Mouse (Mus musculus): ENCODE measurements around the gene Pacrg. TPM values are rescaled to one million over a fixed set of nuclear protein-coding genes. Genes with fewer than 3 reads are reported as not detected.

The Pacrg gene
- total RNA-seq, 2 experiments from 2014 or later, result 22.9 to 24.3 TPM

DNA sequence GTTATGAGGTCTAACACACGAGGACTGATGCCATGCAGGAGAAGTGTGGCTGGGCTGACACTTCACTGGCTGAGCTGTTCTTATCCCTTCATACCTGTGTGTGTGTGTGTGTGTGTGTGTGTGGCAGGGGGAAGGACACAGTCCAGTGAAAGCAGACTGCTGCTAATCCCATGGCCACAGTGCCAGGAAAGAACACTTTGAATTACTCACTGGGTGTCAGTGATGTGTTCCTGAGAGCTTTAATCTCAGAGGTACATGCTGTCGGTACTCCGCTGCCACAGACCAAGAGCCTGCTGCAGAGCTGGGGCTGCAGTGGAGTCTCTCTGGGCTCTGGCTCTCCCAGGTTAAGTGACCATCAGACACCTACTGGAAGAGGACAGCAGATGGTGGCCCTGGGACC, 290.3 kb downstream of the Pacrg start:
- no peak for DNase-seq (ENCODE audit: low spot score in 2 of 2)
- Histone ChIP-seq H3K27ac (no peak overlapping the region), H3K4me3 (no peak overlapping the region)
- no peak for TF ChIP-seq CTCF (conservative IDR thresholded peaks at IDR 0.05)

GRCm38 (mm10) chr17:10548969-10549368, 291.1 kb downstream of the Pacrg start:
- DNase-seq (ENCODE audit: low spot score in 2 of 2), result no peak
- TF ChIP-seq CTCF (conservative IDR thresholded peaks at IDR 0.05), result no peak
- no peak overlapping the region for H3K27ac ChIP-seq

DNA sequence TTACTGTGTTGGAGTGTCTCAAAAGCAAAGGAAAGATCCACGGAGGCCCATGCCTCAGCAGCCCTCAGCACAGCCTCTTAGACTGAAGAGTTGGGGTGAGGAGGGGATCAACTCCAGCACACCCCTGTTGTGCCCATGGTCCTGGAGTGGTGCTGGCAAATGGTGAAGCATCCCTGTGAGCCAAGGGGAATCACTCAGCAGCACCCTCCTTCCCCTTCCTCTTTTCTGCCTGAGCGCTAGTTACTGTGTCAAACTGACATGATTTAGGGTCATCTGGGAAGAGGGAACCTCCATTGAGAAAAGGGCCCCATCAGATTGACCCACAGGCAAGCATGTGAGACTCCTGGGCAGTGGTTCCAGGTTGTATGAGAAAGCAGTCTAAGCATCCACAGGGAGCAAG, 299.3 kb downstream of the Pacrg start:
- no peak for TF ChIP-seq CTCF (conservative IDR thresholded peaks at IDR 0.05)

More at GRCm38 (mm10) chr17:10548969-10549368, 291.1 kb downstream of the Pacrg start:
- H3K4me3 ChIP-seq, result no peak overlapping the region

GRCm38 (mm10) chr17:10534206-10534605, 305.9 kb downstream of the Pacrg start:
- peak overlapping the region; percentile 61 for H3K27ac ChIP-seq
- no peak for TF ChIP-seq CTCF (conservative IDR thresholded peaks at IDR 0.05)
- peak in 1 of 2 experiments; percentile 13 for DNase-seq (ENCODE audit: low spot score in 2 of 2)
- H3K4me3 ChIP-seq, result no peak overlapping the region

More for the DNA sequence above, 299.3 kb downstream of the Pacrg start:
- no peak overlapping the region for H3K4me3 ChIP-seq
- no peak for DNase-seq (ENCODE audit: low spot score in 2 of 2)
- no peak overlapping the region for H3K27ac ChIP-seq

DNA sequence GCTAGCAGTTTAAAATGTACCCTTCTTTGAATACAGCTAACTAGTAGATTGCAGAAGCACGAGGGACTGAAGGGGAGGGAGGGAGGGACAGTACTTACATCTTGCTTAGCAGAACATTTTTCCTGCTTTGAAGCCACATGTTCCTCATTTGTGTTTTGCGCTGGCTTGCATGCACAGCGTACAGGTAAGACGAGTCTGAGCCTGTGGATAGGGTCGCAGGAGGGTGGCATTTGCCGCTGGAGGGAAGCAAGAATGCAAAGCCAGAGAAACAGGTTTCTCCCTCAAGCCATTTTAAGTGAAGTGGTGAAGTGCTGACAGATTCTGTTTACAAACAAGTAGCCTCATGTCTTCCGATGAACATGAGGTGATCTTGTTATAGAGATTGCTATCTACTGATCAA, 306.6 kb downstream of the Pacrg start:
- Histone ChIP-seq H3K27ac (no peak overlapping the region), H3K4me3 (no peak overlapping the region)
- DNase-seq (ENCODE audit: low spot score in 2 of 2), result no peak
- TF ChIP-seq CTCF (conservative IDR thresholded peaks at IDR 0.05), result no peak

DNA sequence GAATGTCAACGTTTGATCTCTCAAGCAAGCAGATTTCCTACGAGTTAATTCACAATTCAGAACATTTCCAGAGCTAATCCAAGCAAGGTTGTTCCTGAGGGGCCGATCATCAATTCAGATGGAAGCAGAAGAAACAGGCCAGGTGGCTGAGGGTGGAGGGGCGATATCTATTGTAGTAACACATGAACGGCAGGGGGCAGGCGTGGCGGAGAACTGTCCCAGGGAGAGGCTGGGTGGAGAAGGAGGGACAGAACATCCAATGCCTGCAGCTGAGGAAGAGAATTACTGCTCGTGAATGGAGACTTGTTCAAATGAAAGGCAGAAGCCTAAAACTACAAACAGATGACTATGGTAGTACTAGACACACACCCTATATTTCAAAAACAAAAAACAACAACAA, 309.1 kb downstream of the Pacrg start:
- peak; percentile 72 for TF ChIP-seq CTCF (conservative IDR thresholded peaks at IDR 0.05)
- peak overlapping the region; percentile 80 for H3K27ac ChIP-seq
- DNase-seq (ENCODE audit: low spot score in 2 of 2), result peak in 1 of 2 experiments; percentile 55

GRCm38 (mm10) chr17:10529329-10529955, 310.7 kb downstream of the Pacrg start:
- TF ChIP-seq CTCF (conservative IDR thresholded peaks at IDR 0.05), result peak; percentile 64
- Histone ChIP-seq H3K4me3 (no peak overlapping the region), H3K27ac (peak overlapping the region; percentile 80; the same call in 1 of the 2 replicates)
- DNase-seq (ENCODE audit: low spot score in 2 of 2), result peak in 1 of 2 experiments; percentile 26

More for the DNA sequence above, 309.1 kb downstream of the Pacrg start:
- no peak overlapping the region for H3K4me3 ChIP-seq

GRCm38 (mm10) chr17:10521282-10521681, 318.8 kb downstream of the Pacrg start:
- H3K4me3 ChIP-seq, result no peak overlapping the region
- no peak for DNase-seq (ENCODE audit: low spot score in 2 of 2)
- no peak overlapping the region for H3K27ac ChIP-seq
- TF ChIP-seq CTCF (conservative IDR thresholded peaks at IDR 0.05), result no peak

DNA sequence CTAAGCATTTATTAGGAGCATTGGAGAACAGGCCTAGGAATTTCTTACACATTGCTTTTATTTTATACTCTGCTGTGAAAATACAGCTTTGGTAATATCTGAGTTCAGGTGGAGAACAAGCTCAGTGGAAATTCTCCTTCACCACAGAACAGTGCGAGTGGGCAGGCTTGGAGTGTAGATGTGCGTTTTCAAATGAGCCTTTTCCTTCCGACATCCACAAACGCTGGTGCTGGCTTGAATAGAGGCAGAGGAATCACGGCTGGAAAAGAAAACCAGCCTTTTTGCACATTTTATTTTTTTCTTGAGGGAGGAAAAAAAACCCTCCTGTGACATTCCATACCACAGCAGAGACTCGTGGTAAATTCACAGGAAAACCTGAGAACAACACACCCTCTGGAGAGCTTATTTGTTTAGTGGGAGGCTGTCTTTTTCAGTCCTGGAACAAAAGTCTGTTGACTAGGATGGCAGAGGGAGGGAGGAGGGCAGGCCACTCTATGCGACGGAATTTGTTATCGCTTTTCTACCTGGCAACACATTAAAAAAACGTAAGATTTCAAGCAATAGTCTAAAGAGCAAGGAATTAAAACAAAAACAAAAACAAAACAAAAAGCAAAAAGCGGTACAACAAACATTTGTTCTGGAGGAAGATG, 320.5 kb downstream of the Pacrg start:
- Histone ChIP-seq H3K4me3 (peak overlapping the region; percentile 44), H3K27ac (peak overlapping the region; percentile 86)
- DNase-seq (ENCODE audit: low spot score in 2 of 2), result no peak
- no peak for TF ChIP-seq CTCF (conservative IDR thresholded peaks at IDR 0.05)

- peak overlapping the region; percentile 71; the same call in 1 of the 2 replicates for H3K27ac ChIP-seq
- DNase-seq (ENCODE audit: low spot score in 2 of 2), result no peak
- H3K4me3 ChIP-seq, result no peak overlapping the region
- TF ChIP-seq CTCF (conservative IDR thresholded peaks at IDR 0.05), result no peak
Observed at GRCm38 (mm10) chr17:10514812-10515211, 325.3 kb downstream of the Pacrg start.

- no peak for TF ChIP-seq CTCF (conservative IDR thresholded peaks at IDR 0.05)
- no peak for DNase-seq (ENCODE audit: low spot score in 2 of 2)
- no peak overlapping the region for H3K4me3 ChIP-seq
- H3K27ac ChIP-seq, result peak overlapping the region; percentile 92
Observed at GRCm38 (mm10) chr17:10510913-10511759, 329.0 kb downstream of the Pacrg start.

- H3K27ac ChIP-seq, result peak overlapping the region; percentile 92
- TF ChIP-seq CTCF (conservative IDR thresholded peaks at IDR 0.05), result no peak
Observed at GRCm38 (mm10) chr17:10510467-10510866, 329.6 kb downstream of the Pacrg start.

DNA sequence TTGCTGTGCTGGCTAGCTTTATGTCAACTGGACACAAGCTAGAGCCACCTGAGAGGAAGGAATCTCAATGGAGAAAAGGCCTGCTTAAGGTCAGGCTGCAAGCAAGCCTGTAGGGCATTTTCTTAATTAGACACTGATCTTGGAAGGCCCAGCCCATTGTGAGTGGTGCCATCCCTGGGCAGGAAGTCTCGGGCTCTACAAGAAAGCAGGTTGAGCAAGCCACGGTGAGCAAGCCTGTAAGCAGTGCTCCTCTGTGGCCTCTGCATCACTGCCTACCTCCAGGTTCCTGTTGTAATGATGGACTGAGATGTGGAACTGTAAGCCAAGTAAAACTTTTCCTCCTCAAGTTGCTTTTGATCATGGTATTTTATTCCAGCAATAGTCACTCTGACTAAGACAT, 332.0 kb downstream of the Pacrg start:
- H3K27ac ChIP-seq, result peak overlapping the region; percentile 92
- no peak for DNase-seq (ENCODE audit: low spot score in 2 of 2)
- no peak for TF ChIP-seq CTCF (conservative IDR thresholded peaks at IDR 0.05)
- H3K4me3 ChIP-seq, result no peak overlapping the region

More at GRCm38 (mm10) chr17:10510467-10510866, 329.6 kb downstream of the Pacrg start:
- no peak for DNase-seq (ENCODE audit: low spot score in 2 of 2)
- no peak overlapping the region for H3K4me3 ChIP-seq
